In genomic region chr5:25011019-25011485, GRCm38 (mm10) we compare ENCODE assay signal across 7 mouse cellular contexts.
A peak's percentile ranks its signal among the peaks of the same experiment; 100 is the strongest.
DNase-seq lines count a peak whose midpoint lies in the region; ATAC-seq and TF ChIP-seq lines count a peak whose summit lies in the region.

No protein-coding gene starts in this region.

- peaks cover 14% of the 10 kb centered on the region for H3K4me1 ChIP-seq in intestine, postnatal 0 days (replicated peaks; ENCODE audit: control insufficient read depth, insufficient read depth, low read length)
- H3K4me1 ChIP-seq in midbrain, embryonic 12.5 days: peaks cover 19% of the 10 kb centered on the region

- H3K9ac ChIP-seq in intestine, postnatal 0 days (ENCODE audit: low read depth, low read length): no peak overlapping the region
- no peak overlapping the region for H3K9ac ChIP-seq in midbrain, embryonic 12.5 days (replicated peaks)

- no peaks in the 10 kb centered on the region for H3K36me3 ChIP-seq in intestine, postnatal 0 days (ENCODE audit: control insufficient read depth, insufficient read depth)
- no peaks in the 10 kb centered on the region for H3K36me3 ChIP-seq in midbrain, embryonic 12.5 days

- no peaks in the 10 kb centered on the region for H3K9me3 ChIP-seq in intestine, postnatal 0 days (ENCODE audit: control insufficient read depth)
- H3K9me3 ChIP-seq in midbrain, embryonic 12.5 days: no peaks in the 10 kb centered on the region

- DNase-seq in adrenal gland, adult 2 months: peak; percentile 84
- peak; percentile 92 for DNase-seq in embryo, embryonic 11 days
- DNase-seq in left cerebral cortex, postnatal 4 days: peak; percentile 84
- peak; percentile 80 for DNase-seq in skeletal muscle tissue, adult 2 months (ENCODE audit: low read depth, low spot score)

- H3K27me3 ChIP-seq in intestine, postnatal 0 days (replicated peaks; ENCODE audit: control insufficient read depth, insufficient read depth, low read length): no peaks in the 10 kb centered on the region
- H3K27me3 ChIP-seq in midbrain, embryonic 12.5 days: 0 out of 2 replicates have a peak, but pooled peaks cover 8% of the 10 kb centered on the region

- intact Hi-C loops in left cerebral cortex, postnatal 4 days (cut with DNase I): loop anchor here (5.0 kb wide), 2 partner anchors 86 to 339 kb away; no protein-coding TSS in a partner anchor

- TF ChIP-seq CTCF in intestine, postnatal 0 days (IDR thresholded peaks at IDR 0.05; ENCODE audit: low read depth): peak; percentile 98

- peak overlapping the region; percentile 28; the same call in 1 of the 2 replicates for H3K27ac ChIP-seq in intestine, postnatal 0 days (ENCODE audit: low read depth, low read length)
- no peak overlapping the region for H3K27ac ChIP-seq in midbrain, embryonic 12.5 days (replicated peaks)

- H3K4me2 ChIP-seq in intestine, postnatal 0 days (replicated peaks; ENCODE audit: low read depth): peak overlapping the region; percentile 32
- H3K4me2 ChIP-seq in midbrain, embryonic 12.5 days (replicated peaks): peak overlapping the region; percentile 15

- WGBS in intestine, postnatal 0 days: 8% methylated on average over 8 of the region's 8 CpGs
- 12% methylated on average over 8 of the region's 8 CpGs for WGBS in midbrain, embryonic 12.5 days

- ATAC-seq in granulocyte monocyte progenitor cell, adult 5-6 weeks (replicated peaks; ENCODE audit: poor library complexity, severe bottlenecking): peak; percentile 56
- ATAC-seq in intestine, postnatal 0 days: peak; percentile 29; the same call in 1 of the 2 replicates
- peak; percentile 68 for ATAC-seq in midbrain, embryonic 12.5 days (ENCODE audit: low FRiP score, low read depth)

- no peak overlapping the region for H3K4me3 ChIP-seq in intestine, postnatal 0 days (ENCODE audit: low read depth, low read length)
- no peak overlapping the region for H3K4me3 ChIP-seq in midbrain, embryonic 12.5 days
